Mouse (Mus musculus) forebrain, embryonic 15.5 days (tissue): ENCODE measurements around the gene Phlda3. TPM values are rescaled to one million over a fixed set of nuclear protein-coding genes. Genes with fewer than 3 reads are reported as not detected.

Experiments used
- ATAC-seq: fragments of 200-750 bp; cut with Nextera tagmentation; replicated peaks from 2 replicates; pipeline ENCODE4 v1.8.0; 2017; ENCODE audit warnings: mild to moderate bottlenecking, moderate TSS enrichment, moderate library complexity
- H3K27ac ChIP-seq: fragments of 300-500 bp; sonication (generic); replicated peaks from 2 replicates; pipeline ENCODE4 v1.5.1; 2015; ENCODE audit warnings: mild to moderate bottlenecking, inconsistent platforms
- H3K27me3 ChIP-seq: fragments of 300-500 bp; sonication (generic); 2 replicates; pipeline ENCODE4 v1.6.1; 2015; ENCODE audit warnings: inconsistent platforms
- H3K36me3 ChIP-seq: fragments of 300-500 bp; sonication (generic); 2 replicates; pipeline ENCODE4 v1.6.1; 2015; ENCODE audit warnings: mild to moderate bottlenecking, inconsistent platforms
- H3K4me1 ChIP-seq: fragments of 300-500 bp; sonication (generic); 2 replicates; pipeline ENCODE4 v1.6.1; 2015; ENCODE audit warnings: inconsistent platforms
- H3K4me2 ChIP-seq: fragments of 300-500 bp; sonication (generic); replicated peaks from 2 replicates; pipeline ENCODE4 v1.6.1; 2015; ENCODE audit warnings: mild to moderate bottlenecking, inconsistent platforms
- H3K4me3 ChIP-seq: fragments of 300-500 bp; sonication (generic); 2 replicates; pipeline ENCODE4 v1.5.1; 2015; ENCODE audit warnings: mild to moderate bottlenecking, inconsistent platforms
- H3K9ac ChIP-seq: fragments of 300-500 bp; sonication (generic); replicated peaks from 2 replicates; pipeline ENCODE4 v1.6.1; 2015; ENCODE audit warnings: mild to moderate bottlenecking, inconsistent platforms
- H3K9me3 ChIP-seq: fragments of 300-500 bp; sonication (generic); 2 replicates; pipeline ENCODE4 v1.6.1; 2016; ENCODE audit warnings: inconsistent platforms
- WGBS: fragments of 180-500 bp; shearing (Covaris S2); methylation state at CpG from one replicate; pipeline ENCODE4 v1.1.7; 2015; ENCODE audit warnings: mixed read lengths; 5-methylcytosine and 5-hydroxymethylcytosine counted together
- polyA plus RNA-seq: library from polyadenylated mRNA; unstranded; fragments of >200 nt; fragmentation: Nextera tagmentation; extraction: Ambion mirVana; gene quantifications from 2 replicates; pipeline ENCODE4 v1.2.1, GENCODE M21; 2015

Phlda3 gene
- polyA plus RNA-seq, 1 experiment from 2014 or later, result 15.5 TPM

DNA sequence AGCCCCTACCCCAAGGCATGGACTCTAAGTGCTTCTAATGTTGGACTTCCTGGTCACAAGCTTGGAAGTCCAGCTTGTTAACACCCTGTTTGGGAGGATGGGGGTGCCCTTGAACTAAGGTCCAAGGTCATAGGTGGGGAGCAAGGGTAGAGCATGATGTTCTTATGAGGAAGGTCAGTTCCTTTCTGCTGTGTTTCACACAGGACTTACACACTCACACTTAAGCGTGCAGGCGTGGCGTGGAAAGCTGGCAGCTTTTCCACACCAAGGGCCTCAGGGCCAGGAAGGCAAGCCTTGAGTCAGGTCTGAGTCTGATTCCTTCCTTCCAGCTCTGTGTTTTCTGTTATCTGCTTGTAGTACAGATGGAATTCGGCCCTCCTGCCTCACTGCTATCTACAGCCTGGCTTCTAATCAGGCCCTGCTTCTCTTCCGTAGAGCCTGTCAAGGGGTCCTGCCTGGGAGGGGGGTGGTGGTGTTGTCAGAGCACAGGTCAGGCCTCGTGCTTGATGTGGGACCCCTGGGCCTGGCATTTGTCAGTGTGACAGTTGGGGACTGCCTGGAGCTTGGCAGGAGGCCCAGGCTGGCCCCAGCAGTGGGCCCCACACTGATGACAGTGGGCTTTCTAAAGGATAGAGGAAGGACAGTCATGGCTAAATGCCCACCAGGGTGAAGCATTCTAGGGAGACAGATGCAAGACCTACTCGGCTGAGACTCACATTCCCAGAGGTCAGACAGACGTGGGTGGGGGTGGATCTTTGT is 34.5 kb downstream of the Phlda3 start:
- H3K9me3 ChIP-seq, result no peaks in the 10 kb centered on the region
- no peak overlapping the region for H3K27ac ChIP-seq
- H3K36me3 ChIP-seq, result no peaks in the 10 kb centered on the region
- ATAC-seq, result no peak
- no peaks in the 10 kb centered on the region for H3K27me3 ChIP-seq
- H3K9ac ChIP-seq, result no peak overlapping the region
- H3K4me3 ChIP-seq, result no peak overlapping the region
- WGBS, result 45% methylated on average over 8 of the region's 8 CpGs
- H3K4me1 ChIP-seq, result peaks cover 5% of the 10 kb centered on the region; the same call in 1 of the 2 replicates
- H3K4me2 ChIP-seq, result no peak overlapping the region

DNA sequence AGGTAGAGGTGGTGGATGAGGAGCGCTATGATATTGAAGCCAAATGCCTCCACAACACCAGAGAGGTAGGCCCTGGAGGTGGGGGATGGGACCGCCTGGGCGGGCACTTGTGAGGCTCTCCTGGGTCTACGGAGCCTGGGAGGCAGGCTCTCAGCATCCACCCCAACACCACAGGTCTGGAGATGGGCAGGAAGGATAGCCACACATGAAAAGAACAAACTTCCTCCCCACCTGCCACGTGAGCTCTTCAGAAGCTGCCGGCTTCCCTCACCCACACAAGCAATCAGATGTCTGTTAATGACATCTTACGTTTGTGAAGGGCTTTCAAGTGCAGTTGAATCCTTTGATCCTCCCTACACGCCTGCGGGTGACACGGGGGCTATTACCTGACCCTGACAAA is 41.6 kb downstream of the Phlda3 start:
- Histone ChIP-seq H3K4me2 (no peak overlapping the region), H3K27ac (no peak overlapping the region), H3K9me3 (no peaks in the 10 kb centered on the region), H3K36me3 (no peaks in the 10 kb centered on the region), H3K27me3 (no peaks in the 10 kb centered on the region), H3K4me1 (no peaks in the 10 kb centered on the region), H3K4me3 (no peak overlapping the region), H3K9ac (no peak overlapping the region)
- ATAC-seq, result no peak
- 64% methylated on average over 10 of the region's 10 CpGs for WGBS

DNA sequence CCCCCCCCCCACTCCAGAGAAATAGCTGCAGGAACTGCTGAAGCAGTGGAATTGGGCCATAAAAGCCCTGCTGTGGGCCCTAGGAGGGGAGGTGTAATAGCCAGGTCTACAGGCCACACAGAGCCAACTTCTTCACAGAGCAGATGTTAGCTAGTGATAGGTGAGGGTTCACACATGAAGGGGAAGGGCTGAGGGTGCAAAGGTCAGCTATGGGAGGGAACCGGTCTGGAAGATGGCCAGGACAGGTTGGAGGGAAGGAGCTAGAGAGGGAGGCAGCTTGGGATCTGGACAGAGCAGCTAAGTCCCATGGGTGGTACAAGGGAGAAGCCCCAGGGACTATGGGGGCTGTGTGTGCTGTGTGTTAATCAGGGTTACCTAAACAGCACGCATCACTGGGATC is 44.3 kb downstream of the Phlda3 start:
- H3K4me2 ChIP-seq, result no peak overlapping the region
- no peaks in the 10 kb centered on the region for H3K36me3 ChIP-seq
- WGBS, result 92% methylated on average over 2 of the region's 2 CpGs
- no peaks in the 10 kb centered on the region for H3K27me3 ChIP-seq
- no peak overlapping the region for H3K4me3 ChIP-seq
- peaks cover 7% of the 10 kb centered on the region for H3K4me1 ChIP-seq
- no peak overlapping the region for H3K9ac ChIP-seq
- no peak overlapping the region for H3K27ac ChIP-seq
- no peaks in the 10 kb centered on the region for H3K9me3 ChIP-seq
- no peak for ATAC-seq

DNA sequence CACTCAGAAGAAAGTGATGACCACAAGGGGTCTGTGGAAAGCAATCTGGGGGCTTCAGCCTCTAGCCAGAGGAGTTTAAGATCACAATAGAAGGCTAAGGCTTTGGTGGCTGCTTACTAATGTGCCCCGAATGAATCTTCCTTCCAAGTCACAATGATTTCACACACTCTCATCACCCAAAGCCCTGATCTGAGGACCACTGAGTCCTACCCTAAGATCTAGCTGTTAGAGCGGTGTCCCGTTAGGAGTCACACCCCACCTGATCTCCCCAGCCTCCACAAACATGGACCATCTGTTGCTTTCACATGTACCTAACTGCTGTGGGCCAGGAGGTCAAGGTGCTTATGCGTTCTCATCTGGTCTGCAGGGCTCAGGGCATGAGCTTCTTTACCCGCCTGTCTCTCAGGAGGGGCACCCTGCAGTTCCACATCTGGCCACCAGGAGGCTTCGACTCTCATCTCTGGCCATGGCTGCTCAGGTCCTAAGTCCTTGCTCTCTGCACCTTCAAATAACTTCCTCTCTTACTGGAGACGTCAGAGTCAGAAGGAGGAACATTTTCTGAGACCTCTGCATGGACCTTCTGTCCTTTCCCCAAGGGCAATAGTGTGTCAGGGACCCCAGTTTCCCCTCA is 45.2 kb downstream of the Phlda3 start:
- H3K27ac ChIP-seq, result no peak overlapping the region
- H3K9ac ChIP-seq, result no peak overlapping the region
- ATAC-seq, result peak; percentile 66; the same call in 1 of the 2 replicates
- 39% methylated on average over 7 of the region's 7 CpGs for WGBS
- H3K4me1 ChIP-seq, result peaks cover 7% of the 10 kb centered on the region
- no peak overlapping the region for H3K4me2 ChIP-seq
- no peak overlapping the region for H3K4me3 ChIP-seq
- H3K9me3 ChIP-seq, result no peaks in the 10 kb centered on the region
- H3K27me3 ChIP-seq, result peaks cover 3% of the 10 kb centered on the region; the same call in 1 of the 2 replicates
- H3K36me3 ChIP-seq, result no peaks in the 10 kb centered on the region

DNA sequence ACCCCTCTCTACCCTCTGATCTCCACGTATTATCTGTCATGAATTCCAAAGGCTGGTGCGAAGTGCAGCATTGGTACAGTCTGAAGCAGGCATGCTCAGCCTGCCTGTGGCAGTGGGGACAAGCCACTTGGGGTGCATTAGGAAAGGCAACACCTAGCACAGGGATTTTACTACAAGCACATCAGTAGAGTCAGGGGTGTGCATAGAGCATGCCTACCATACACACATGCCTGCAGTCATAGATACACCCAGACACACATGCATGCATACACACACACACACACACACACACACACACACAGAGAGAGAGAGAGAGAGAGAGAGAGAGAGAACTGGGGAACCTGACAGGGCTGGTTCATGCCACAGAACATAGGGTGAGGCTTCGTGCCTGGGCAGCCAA is 46.3 kb downstream of the Phlda3 start:
- Histone ChIP-seq H3K9ac (no peak overlapping the region), H3K4me2 (no peak overlapping the region), H3K27me3 (peaks cover 14% of the 10 kb centered on the region), H3K9me3 (no peaks in the 10 kb centered on the region), H3K27ac (no peak overlapping the region), H3K36me3 (no peaks in the 10 kb centered on the region), H3K4me3 (no peak overlapping the region), H3K4me1 (peaks cover 7% of the 10 kb centered on the region)
- no peak for ATAC-seq
- 74% methylated on average over 3 of the region's 3 CpGs for WGBS

DNA sequence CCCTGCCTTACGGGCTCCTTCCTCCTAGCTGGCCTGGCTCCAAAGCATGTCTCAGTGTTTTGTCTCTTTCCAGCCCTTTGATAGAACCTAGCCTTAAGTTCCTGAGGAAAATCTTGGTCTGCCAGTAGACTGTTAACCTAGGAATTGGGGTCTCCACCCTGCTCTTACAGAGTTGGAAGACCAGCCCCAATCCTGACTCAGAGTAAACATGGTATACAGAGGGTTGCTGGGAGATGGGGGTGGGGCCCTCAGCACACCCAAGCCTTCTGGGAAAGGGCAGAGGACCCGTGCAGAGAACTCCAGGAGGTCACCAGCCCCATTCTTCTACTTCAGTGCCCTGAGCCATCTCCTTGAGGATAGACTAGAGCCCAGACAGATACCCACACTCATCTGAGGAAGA is 46.7 kb downstream of the Phlda3 start:
- peaks cover 7% of the 10 kb centered on the region for H3K4me1 ChIP-seq
- no peak overlapping the region for H3K4me2 ChIP-seq
- H3K36me3 ChIP-seq, result no peaks in the 10 kb centered on the region
- H3K9ac ChIP-seq, result no peak overlapping the region
- no peak overlapping the region for H3K4me3 ChIP-seq
- H3K9me3 ChIP-seq, result no peaks in the 10 kb centered on the region
- 20% methylated on average over 2 of the region's 2 CpGs for WGBS
- no peak for ATAC-seq
- peaks cover 18% of the 10 kb centered on the region for H3K27me3 ChIP-seq
- H3K27ac ChIP-seq, result no peak overlapping the region

DNA sequence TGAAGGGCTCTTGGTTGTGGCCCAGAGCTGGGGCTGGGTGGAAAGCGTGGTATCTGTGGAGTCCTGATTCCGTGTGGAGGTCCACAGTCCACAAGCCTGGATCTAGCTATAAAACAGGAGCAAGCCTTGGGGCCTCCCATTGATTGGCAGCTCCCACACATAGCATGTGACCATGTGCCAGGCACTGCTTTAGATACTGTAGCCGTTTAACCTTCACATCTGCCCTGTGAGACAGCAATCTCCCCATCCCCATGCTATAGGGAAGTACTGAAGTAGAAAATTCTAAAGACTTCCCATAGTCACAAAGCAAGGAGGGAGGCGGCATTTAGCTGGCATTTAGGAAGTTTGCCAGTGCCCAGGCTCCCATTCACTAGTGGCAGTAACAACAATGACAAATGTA is 47.2 kb downstream of the Phlda3 start:
- no peak overlapping the region for H3K4me2 ChIP-seq
- peaks cover 7% of the 10 kb centered on the region for H3K4me1 ChIP-seq
- no peak for ATAC-seq
- H3K27me3 ChIP-seq, result peaks cover 23% of the 10 kb centered on the region
- H3K36me3 ChIP-seq, result no peaks in the 10 kb centered on the region
- no peak overlapping the region for H3K9ac ChIP-seq
- H3K9me3 ChIP-seq, result no peaks in the 10 kb centered on the region
- H3K4me3 ChIP-seq, result no peak overlapping the region
- H3K27ac ChIP-seq, result no peak overlapping the region
- 48% methylated on average over 4 of the region's 4 CpGs for WGBS

DNA sequence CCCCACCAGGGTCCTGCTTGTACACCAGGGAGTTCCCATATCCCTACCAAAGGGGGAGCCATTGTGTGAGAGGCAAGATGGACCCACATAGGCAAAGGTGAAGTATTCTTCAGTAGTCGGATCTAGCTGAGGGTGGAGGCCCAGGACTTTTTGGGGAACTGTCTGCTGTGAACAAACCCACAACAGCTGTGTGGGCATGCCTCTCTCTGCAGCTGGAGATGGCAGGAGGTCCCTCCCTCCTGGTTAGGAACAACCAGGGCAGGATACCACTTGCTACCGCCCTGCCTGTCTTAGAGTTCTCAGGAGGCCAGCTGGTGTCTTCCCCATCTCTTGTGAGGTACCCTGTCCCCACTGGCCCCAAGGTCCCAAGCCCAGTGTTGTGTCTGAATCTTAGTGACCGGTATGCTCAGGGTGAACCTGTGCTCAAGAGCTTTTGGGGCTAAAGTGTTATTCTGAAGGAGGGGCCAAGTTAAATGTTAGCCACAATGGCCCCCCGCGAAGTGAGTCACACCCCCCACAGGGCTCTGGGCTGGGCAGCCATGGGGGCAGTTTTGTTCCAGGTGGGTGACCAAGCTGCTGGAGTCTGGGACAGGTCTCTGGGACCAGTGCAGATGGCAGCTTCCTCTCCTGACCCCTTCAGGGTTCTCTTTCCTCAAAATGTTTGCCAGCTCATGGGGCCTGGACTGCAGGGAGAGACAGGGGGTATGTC is 47.9 kb downstream of the Phlda3 start:
- WGBS, result 83% methylated on average over 5 of the region's 5 CpGs
- peaks cover 15% of the 10 kb centered on the region for H3K4me1 ChIP-seq
- H3K4me3 ChIP-seq, result no peak overlapping the region
- H3K36me3 ChIP-seq, result no peaks in the 10 kb centered on the region
- no peak overlapping the region for H3K27ac ChIP-seq
- no peak overlapping the region for H3K4me2 ChIP-seq
- H3K9me3 ChIP-seq, result no peaks in the 10 kb centered on the region
- ATAC-seq, result no peak
- H3K9ac ChIP-seq, result no peak overlapping the region
- peaks cover 27% of the 10 kb centered on the region for H3K27me3 ChIP-seq

DNA sequence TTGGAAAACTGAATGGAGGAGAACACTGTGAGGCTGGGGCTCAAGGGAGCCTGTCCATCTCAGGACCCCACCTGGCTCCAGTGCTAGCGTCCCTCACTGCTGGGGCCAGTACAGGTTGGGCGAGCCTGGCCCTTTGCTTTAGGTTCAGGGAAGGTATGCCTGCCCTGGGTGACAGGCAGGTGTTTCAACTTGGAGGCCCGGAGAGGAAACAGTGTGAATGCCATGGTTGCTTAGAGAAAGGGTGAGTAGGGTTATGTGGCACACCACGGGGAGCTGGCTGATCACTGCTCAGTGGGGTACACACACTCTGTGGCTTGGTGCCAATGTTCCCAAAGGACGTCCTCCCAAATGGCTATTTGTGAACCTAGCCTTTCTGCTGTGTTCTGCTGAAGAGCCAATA is 48.6 kb downstream of the Phlda3 start:
- 74% methylated on average over 5 of the region's 5 CpGs for WGBS
- no peak overlapping the region for H3K9ac ChIP-seq
- ATAC-seq, result no peak
- H3K4me3 ChIP-seq, result no peak overlapping the region
- peaks cover 19% of the 10 kb centered on the region for H3K4me1 ChIP-seq
- H3K4me2 ChIP-seq, result no peak overlapping the region
- peaks cover 34% of the 10 kb centered on the region for H3K27me3 ChIP-seq
- no peaks in the 10 kb centered on the region for H3K36me3 ChIP-seq
- H3K9me3 ChIP-seq, result no peaks in the 10 kb centered on the region
- H3K27ac ChIP-seq, result no peak overlapping the region

DNA sequence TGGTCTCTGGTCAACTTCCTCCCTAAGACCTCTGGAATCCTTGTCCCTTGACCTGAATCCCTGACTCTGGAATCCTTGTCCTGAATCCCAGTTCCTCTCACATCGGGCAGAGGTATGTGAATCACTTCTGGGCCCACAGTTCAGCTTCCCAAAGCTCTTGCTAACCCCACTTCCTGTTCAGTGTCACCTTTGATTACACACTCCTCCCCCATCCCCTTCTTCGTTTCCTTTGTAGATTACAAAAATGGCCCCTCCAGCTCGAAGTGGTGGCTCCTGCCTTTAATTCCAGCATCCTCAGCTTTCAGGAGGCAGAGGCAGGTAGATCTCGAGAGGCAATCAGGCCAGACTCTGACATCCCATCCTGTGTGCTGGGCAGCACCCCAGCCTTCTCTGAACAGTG is 51.7 kb downstream of the Phlda3 start:
- no peak overlapping the region for H3K9ac ChIP-seq
- peaks cover 47% of the 10 kb centered on the region for H3K27me3 ChIP-seq
- H3K4me3 ChIP-seq, result no peak overlapping the region
- no peak overlapping the region for H3K4me2 ChIP-seq
- no peaks in the 10 kb centered on the region for H3K9me3 ChIP-seq
- no peak for ATAC-seq
- H3K27ac ChIP-seq, result no peak overlapping the region
- peaks cover 19% of the 10 kb centered on the region for H3K4me1 ChIP-seq
- WGBS, result 74% methylated on average over 4 of the region's 4 CpGs
- no peaks in the 10 kb centered on the region for H3K36me3 ChIP-seq

DNA sequence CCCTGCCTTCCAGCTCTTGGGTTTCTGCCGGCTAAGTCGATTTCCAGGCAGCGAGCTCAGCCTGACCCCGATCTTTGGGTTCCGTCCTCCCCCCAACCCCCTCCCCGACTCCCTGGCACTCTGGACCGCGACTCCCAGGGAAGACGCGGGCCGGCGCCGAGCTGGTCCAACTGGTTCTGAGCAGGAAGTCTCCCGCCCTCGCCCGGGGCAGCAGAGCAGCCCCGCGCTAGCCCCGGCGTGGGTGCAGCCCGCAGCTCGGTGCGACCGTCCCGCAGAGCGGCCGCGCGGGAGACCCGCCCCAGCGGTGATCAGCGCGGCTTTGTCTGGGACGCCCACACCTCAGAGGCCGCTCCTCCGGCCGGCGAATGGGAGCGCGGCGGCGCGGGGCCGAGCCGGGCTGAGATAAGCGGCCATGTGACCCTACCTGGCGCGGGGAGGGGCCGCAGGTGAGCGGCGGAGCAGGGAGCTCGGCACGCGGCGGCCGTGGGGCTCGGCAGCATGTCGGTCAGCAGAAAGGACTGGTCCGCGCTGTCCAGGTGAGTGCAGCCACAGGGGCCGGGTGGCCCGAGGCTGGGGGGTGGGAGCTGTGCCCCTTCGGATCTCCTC is 52.7 kb downstream of the Phlda3 start, which contains the start of gene Lad1:
Gene Lad1 (plus strand): TSS at position 118 of the 606 bp plus-strand sequence.
- H3K27ac ChIP-seq, result no peak within 1 kb of the TSS
- peaks cover 47% of the 10 kb centered on the region for H3K27me3 ChIP-seq
- H3K4me2 ChIP-seq, result peak within 1 kb of the TSS; percentile 84
- peak within 1 kb of the TSS; percentile 47 for H3K4me3 ChIP-seq
- H3K36me3 ChIP-seq, result no peaks in the 10 kb centered on the region
- peak within 1 kb of the TSS; percentile 39 for H3K9ac ChIP-seq
- H3K4me1 ChIP-seq, result peaks cover 11% of the 10 kb centered on the region
- 1% methylated on average over 63 of the region's 63 CpGs for WGBS
- peak; percentile 43 for ATAC-seq
- H3K9me3 ChIP-seq, result no peaks in the 10 kb centered on the region
